Mouse (Mus musculus) lung, embryonic 16.5 days (tissue): ENCODE measurements around the gene Dgkh. TPM values are rescaled to one million over a fixed set of nuclear protein-coding genes. Genes with fewer than 3 reads are reported as not detected.
"Not testable (repeated sequence)": the region's sequence is repeated elsewhere in the genome, so short reads cannot be mapped to it uniquely, and the experiment has no call there.

Experiments used
- ATAC-seq: fragments of 200-750 bp; cut with Nextera tagmentation; 2 replicates; pipeline ENCODE4 v1.8.0; 2017; ENCODE audit warnings: low read depth, mild to moderate bottlenecking, moderate library complexity
- H3K27ac ChIP-seq: fragments of 300-500 bp; sonication (generic); 2 replicates; pipeline ENCODE4 v1.5.1; 2014; ENCODE audit warnings: mild to moderate bottlenecking, control low read depth, low read length
- H3K27me3 ChIP-seq: fragments of 300-500 bp; sonication (generic); 2 replicates; pipeline ENCODE4 v1.6.1; 2014; ENCODE audit warnings: low read depth, low read length, mixed read lengths; ENCODE audit not compliant: control insufficient read depth, insufficient read depth
- H3K36me3 ChIP-seq: fragments of 300-500 bp; sonication (generic); 2 replicates; pipeline ENCODE4 v1.6.1; 2014; ENCODE audit warnings: low read length; ENCODE audit not compliant: control insufficient read depth, insufficient read depth
- H3K4me1 ChIP-seq: fragments of 300-500 bp; sonication (generic); replicated peaks from 2 replicates; pipeline ENCODE4 v1.6.1; 2014; ENCODE audit warnings: low read length, mixed read lengths; ENCODE audit not compliant: control insufficient read depth, insufficient read depth
- H3K4me2 ChIP-seq: fragments of 300-500 bp; sonication (generic); 2 replicates; pipeline ENCODE4 v1.6.1; 2014; ENCODE audit warnings: low read depth, low read length, control low read depth
- H3K4me3 ChIP-seq: fragments of 300-500 bp; sonication (generic); 2 replicates; pipeline ENCODE4 v1.5.1; 2014; ENCODE audit warnings: mild to moderate bottlenecking, low read length, control low read depth
- H3K9ac ChIP-seq: fragments of 300-500 bp; sonication (generic); 2 replicates; pipeline ENCODE4 v1.6.1; 2014; ENCODE audit warnings: low read length, control low read depth
- H3K9me3 ChIP-seq: fragments of 300-500 bp; sonication (generic); 2 replicates; pipeline ENCODE4 v1.6.1; 2016; ENCODE audit warnings: low read length; ENCODE audit not compliant: control insufficient read depth
- WGBS: fragments of 180-500 bp; shearing (Covaris S2); extraction: QIAGEN DNeasy Blood & Tissue Kit; methylation state at CpG from one replicate; pipeline ENCODE4 v1.1.7; 2014; 5-methylcytosine and 5-hydroxymethylcytosine counted together
- polyA plus RNA-seq: library from polyadenylated mRNA; unstranded; fragments of >200 nt; fragmentation: Nextera tagmentation; extraction: Ambion mirVana; gene quantifications from 2 replicates; pipeline ENCODE4 v1.2.1, GENCODE M21; 2015

Gene Dgkh
- polyA plus RNA-seq, 1 experiment from 2014 or later: 1.8 TPM

DNA sequence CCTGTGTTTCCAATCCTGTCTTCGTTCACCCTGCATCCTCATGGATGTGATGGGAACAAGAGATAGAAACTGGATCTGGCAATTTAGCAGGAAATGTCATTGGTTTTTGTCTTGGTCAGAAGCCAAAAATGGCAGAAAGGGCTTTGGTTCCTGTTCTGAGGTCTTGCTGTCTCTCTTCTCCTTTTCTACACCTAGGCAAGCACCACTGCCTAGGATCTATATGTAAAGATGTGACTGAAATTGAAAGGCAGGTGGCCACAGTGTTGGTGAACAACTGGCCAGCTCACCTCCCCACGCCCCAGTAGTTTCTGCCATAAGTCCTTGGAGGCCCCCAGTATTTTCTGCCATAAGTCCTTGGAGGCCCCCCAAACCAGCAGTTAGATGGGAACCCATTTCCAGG, 16.1 kb upstream of the Dgkh start:
- Histone ChIP-seq H3K4me3 (no peak overlapping the region), H3K27me3 (no peaks in the 10 kb centered on the region), H3K27ac (no peak overlapping the region), H3K9me3 (no peaks in the 10 kb centered on the region), H3K36me3 (no peaks in the 10 kb centered on the region), H3K4me1 (no peaks in the 10 kb centered on the region), H3K9ac (no peak overlapping the region), H3K4me2 (no peak overlapping the region)
- 75% methylated on average over 2 of the region's 2 CpGs for WGBS
- ATAC-seq: no peak

DNA sequence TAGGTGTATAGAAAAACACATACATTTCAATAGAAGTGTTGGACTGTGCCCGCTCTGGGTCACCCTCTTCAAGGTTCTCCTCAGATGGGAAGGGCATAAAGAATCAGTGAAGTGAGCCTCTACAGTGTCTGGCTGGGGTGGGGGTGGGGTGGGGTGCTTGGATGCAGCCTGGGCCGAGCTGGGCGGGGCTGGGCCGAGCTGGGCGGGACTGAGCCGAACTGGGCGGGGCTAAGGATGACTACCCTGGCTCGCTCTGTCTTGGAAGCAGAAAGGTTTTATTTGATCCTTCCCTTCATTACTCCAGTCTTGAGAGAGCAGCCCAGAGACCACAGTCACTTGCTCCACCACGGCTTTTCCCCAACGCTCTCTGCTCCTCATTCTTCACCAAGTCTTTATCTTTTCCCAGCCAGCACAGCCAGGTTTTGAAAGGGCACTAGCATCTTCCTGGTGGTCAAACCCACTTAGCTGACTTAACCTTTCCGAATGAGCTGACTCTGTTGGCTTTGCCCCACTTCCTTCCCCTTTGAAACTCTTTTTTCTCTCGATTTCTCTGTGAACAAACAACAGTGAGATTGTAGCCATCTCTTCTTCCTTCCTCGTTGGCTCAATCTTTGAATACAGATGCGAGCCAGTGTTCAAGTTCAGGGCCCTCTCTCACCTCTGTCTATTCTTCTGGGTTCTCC, 15.5 kb upstream of the Dgkh start:
- 57% methylated on average over 14 of the region's 14 CpGs for WGBS
- H3K27me3 ChIP-seq: no peaks in the 10 kb centered on the region
- no peaks in the 10 kb centered on the region for H3K36me3 ChIP-seq
- no peaks in the 10 kb centered on the region for H3K9me3 ChIP-seq
- no peak overlapping the region for H3K4me3 ChIP-seq
- H3K4me2 ChIP-seq: no peak overlapping the region
- no peaks in the 10 kb centered on the region for H3K4me1 ChIP-seq
- no peak overlapping the region for H3K9ac ChIP-seq
- ATAC-seq: no peak
- H3K27ac ChIP-seq: no peak overlapping the region

DNA sequence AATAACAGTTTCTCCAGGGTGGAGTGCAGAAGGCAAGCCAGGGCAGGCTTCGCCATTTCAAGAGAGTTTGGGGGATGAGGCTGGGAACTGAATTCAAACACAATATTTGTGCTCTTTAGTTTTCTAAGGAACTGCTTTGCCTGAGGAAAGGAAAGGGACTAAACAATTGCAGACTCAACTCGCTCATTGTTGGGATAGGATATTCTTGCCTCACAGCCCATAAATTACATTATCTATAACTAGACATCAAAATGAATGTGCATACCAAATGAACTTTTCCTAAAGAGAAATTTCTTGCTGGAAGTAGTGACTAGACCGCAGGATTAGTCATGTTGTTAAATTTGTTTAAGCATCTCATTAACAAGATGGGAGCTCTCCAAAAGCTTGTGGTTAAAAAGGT, 14.9 kb upstream of the Dgkh start:
- Histone ChIP-seq H3K27me3 (no peaks in the 10 kb centered on the region), H3K27ac (no peak overlapping the region), H3K4me1 (no peaks in the 10 kb centered on the region), H3K9me3 (no peaks in the 10 kb centered on the region), H3K9ac (no peak overlapping the region), H3K4me2 (no peak overlapping the region), H3K36me3 (no peaks in the 10 kb centered on the region), H3K4me3 (no peak overlapping the region)
- no peak for ATAC-seq
- WGBS: 70% methylated on average over 3 of the region's 3 CpGs

DNA sequence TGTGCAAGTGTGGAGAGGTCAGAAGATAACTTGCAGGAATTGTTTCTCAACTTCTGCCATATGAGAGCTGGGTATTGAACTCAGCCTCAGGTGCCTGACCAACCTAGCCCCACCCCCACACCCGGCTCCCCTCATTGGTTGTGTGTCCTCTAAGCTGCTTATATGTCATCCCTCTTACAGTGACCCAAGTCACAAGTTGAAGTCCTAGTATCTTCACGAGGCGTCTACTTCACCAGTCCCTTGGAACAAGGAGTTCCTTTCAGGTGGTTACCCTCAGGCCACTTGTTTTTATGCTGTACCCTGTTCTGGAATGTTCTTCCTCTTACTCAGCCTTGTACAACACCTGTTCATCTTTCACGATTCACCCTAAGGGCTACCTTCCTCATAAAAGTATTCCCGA, 2.0 kb upstream of the Dgkh start:
- Histone ChIP-seq H3K4me1 (peaks cover 14% of the 10 kb centered on the region), H3K9ac (no peak overlapping the region), H3K4me2 (no peak overlapping the region), H3K36me3 (no peaks in the 10 kb centered on the region), H3K27ac (no peak overlapping the region), H3K9me3 (no peaks in the 10 kb centered on the region), H3K27me3 (peaks cover 5% of the 10 kb centered on the region; the same call in 1 of the 2 replicates), H3K4me3 (no peak overlapping the region)
- no peak for ATAC-seq
- 61% methylated on average over 5 of the region's 5 CpGs for WGBS

DNA sequence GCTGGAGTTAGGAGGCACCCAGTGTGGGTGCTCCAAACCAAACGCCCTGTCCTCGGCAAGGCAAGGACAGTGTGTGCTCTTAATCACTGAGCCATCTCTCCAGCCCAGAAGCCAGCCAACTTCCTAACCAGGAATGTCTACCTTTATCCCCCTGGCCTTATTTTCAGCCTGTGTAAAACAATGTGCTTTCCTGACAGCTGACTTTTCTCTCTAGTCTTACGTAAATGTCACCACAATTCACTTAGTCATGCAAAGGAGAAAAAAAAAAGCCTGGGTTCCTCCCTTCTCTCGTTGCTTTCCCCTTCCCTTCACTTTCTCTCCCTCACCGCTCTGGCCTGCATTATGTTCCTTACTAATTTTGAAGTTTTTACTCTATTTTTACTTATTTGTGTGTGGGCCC, 1.6 kb upstream of the Dgkh start:
- not testable (repeated sequence) for H3K4me2 ChIP-seq, ATAC-seq, H3K36me3 ChIP-seq, H3K27ac ChIP-seq, H3K9me3 ChIP-seq, H3K4me3 ChIP-seq, H3K9ac ChIP-seq, H3K27me3 ChIP-seq
- 52% methylated on average over 5 of the region's 5 CpGs for WGBS
- peaks cover 14% of the 10 kb centered on the region for H3K4me1 ChIP-seq

DNA sequence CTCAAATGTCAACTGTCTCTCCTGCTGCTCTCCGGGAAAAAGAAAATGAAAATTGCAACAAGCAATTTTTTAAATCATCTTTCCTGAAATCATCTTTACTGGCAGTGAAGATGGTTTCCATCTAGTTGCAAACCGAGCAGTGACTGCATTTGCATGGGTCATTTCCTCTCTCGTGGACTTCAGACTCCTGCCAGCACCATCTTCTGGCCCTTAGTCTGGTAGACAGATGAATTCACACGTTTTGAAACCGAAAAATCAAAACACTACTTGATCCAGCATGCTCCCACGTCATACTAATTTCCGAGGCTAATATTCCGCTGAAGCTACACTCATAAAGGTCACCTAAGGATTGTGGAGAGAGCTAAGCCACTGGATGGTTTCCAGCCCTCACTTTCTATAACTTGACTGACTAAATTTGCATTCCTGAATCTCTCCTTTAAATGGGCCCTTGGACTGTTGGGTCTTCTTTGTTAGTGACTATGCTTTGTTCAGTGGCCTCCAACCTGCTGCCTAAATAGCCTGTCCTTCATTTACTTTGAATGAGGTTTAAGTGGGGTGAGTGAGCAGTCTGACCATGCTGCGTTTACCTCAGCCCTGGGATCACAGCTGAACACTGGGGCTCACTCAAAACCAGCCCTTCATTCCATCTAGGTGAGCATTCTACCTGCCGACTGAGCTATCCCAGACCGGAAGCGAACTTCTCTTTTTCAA, 945 bp upstream of the Dgkh start:
- peak overlapping the region; percentile 85 for H3K9ac ChIP-seq
- H3K27me3 ChIP-seq: peaks cover 5% of the 10 kb centered on the region; the same call in 1 of the 2 replicates
- H3K9me3 ChIP-seq: no peaks in the 10 kb centered on the region
- peak overlapping the region; percentile 80 for H3K4me2 ChIP-seq
- H3K4me3 ChIP-seq: peak overlapping the region; percentile 67
- 23% methylated on average over 12 of the region's 12 CpGs for WGBS
- H3K36me3 ChIP-seq: no peaks in the 10 kb centered on the region
- peak overlapping the region; percentile 10; the same call in 1 of the 2 replicates for H3K27ac ChIP-seq
- ATAC-seq: no peak
- peaks cover 14% of the 10 kb centered on the region for H3K4me1 ChIP-seq

DNA sequence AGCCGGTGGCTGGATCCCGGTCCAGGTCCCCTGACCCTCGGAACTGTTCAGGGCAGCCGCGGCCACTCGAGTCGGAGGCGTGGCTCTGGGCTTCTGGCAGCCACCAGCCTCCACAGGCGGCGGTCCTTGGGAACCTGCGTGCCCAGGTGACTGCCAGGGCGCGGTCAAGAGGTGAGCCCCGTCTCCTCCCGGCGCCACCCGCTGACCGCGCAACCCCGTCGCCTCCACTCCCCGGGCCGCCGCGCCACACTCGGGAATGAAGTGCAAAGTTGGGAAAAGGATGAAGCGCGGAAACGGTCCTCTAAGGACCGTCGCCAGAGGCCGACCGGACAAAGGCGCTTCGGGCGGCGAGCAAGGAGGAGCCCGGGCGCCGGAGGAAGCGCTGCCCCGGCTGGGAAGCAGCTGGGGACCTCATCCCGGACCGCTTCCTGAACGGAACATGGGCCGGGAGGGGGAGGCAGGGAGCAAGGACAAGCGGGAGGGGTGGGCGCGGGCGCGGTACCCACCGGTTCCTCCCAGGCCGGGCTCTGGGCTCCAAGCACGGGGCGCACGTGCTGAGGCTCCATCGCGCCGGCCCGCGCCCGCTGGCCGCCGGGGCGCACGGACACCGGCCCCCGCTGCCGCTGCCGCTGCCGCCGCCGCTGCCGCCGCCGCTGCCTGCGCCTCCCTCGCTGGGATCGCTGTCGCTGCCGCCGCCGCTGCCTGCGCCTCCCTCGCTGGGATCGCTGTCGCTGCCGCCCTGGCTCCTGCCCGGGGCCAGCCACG, 542 bp downstream of the Dgkh start:
- Histone ChIP-seq H3K36me3 (no peaks in the 10 kb centered on the region), H3K9ac (peak overlapping the region; percentile 85), H3K4me1 (peaks cover 14% of the 10 kb centered on the region), H3K27ac (peak overlapping the region; percentile 79), H3K4me2 (peak overlapping the region; percentile 80), H3K4me3 (peak overlapping the region; percentile 67), H3K9me3 (no peaks in the 10 kb centered on the region), H3K27me3 (peaks cover 5% of the 10 kb centered on the region; the same call in 1 of the 2 replicates)
- WGBS: under 1% methylated on average over 62 of the region's 90 CpGs
- ATAC-seq: peak; percentile 69

DNA sequence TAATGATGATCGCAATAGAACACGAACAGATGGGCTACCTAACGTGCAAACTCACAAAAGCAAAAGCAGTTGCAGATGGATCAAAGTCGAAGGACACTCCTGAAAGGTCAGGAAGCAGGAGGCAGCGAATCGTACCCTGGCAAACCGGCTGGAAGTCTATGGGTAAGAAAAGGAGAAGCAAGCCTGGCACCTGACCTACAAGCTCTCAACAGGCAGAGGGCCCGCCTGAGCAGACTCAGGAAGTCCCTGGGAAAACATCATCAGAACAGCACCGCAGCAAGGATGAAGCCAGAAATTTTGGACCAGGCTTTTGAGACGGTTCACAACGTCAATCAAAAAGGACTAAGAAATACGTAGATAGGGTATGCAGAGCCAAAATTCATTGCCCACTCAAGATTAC, 1.3 kb downstream of the Dgkh start:
- Histone ChIP-seq H3K27me3 (peaks cover 5% of the 10 kb centered on the region; the same call in 1 of the 2 replicates), H3K27ac (no peak overlapping the region), H3K36me3 (no peaks in the 10 kb centered on the region), H3K9me3 (no peaks in the 10 kb centered on the region), H3K4me3 (peak overlapping the region; percentile 67), H3K4me2 (peak overlapping the region; percentile 80), H3K4me1 (peaks cover 14% of the 10 kb centered on the region), H3K9ac (peak overlapping the region; percentile 85)
- WGBS: 13% methylated on average over 12 of the region's 12 CpGs
- ATAC-seq: no peak

DNA sequence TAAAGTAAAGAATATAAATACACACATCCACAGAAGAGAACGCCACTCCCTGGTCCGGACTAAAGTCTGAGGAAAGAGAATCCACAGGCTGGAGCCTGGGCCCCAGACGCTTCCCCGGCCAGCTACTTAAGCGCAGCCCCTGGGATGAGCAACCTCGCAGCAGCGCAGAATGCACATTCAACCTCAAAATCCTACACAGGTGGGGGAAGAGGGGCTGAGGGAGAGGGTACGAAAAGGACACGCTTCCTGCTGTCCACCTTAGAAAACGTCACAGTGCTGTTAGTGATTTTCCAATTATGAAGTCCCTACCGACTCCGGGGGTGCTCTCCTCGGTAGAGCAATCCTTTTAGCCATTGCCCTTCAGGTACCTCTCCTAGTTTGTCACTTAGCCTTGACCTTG, 6.6 kb downstream of the Dgkh start:
- H3K4me3 ChIP-seq: peak overlapping the region; percentile 69
- H3K27me3 ChIP-seq: no peaks in the 10 kb centered on the region
- no peaks in the 10 kb centered on the region for H3K36me3 ChIP-seq
- no peak for ATAC-seq
- no peak overlapping the region; the same call in 1 of the 2 replicates for H3K9ac ChIP-seq
- H3K4me2 ChIP-seq: peak overlapping the region; percentile 96
- no peaks in the 10 kb centered on the region for H3K9me3 ChIP-seq
- WGBS: 30% methylated on average over 13 of the region's 13 CpGs
- no peak overlapping the region for H3K27ac ChIP-seq
- peaks cover 8% of the 10 kb centered on the region for H3K4me1 ChIP-seq
